Mouse (Mus musculus) fat pad, adult 2 months (tissue): ENCODE data around the gene Elovl6.
A peak's percentile ranks its signal among the peaks of the same experiment; 100 is the strongest.

ENCODE experiments used
- DNase-seq: peaks from one replicate; pipeline ENCODE4 v3.0.0-alpha.2; 2011; ENCODE audit warnings: low read depth, low spot score; ENCODE audit errors: extremely low read depth

The Elovl6 gene

GRCm38 (mm10) chr3:129540882-129541281, 8.7 kb downstream of the Elovl6 start:
- no peak for DNase-seq

- no peak for DNase-seq
Observed at GRCm38 (mm10) chr3:129541456-129541855, 9.3 kb downstream of the Elovl6 start.

DNA sequence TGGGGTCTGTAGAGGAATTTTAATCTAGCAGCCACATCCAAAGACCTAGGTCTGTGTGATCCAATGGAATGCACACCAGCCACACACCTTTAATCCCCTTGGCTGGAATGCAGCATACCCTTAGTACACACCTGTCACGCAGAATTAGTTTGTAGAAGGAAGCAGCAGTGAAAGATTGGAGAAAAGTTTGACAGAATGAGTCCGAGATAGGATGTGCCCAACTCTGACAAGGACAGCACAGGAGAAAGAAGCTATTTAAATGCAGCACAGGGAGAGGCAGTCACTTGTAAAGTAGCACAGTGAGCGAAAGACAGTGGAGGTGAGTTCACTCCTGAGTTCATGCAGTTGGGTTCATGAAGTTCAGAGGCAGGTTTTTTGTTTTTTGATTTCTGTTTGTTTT, 11.2 kb downstream of the Elovl6 start:
- no peak for DNase-seq

DNA sequence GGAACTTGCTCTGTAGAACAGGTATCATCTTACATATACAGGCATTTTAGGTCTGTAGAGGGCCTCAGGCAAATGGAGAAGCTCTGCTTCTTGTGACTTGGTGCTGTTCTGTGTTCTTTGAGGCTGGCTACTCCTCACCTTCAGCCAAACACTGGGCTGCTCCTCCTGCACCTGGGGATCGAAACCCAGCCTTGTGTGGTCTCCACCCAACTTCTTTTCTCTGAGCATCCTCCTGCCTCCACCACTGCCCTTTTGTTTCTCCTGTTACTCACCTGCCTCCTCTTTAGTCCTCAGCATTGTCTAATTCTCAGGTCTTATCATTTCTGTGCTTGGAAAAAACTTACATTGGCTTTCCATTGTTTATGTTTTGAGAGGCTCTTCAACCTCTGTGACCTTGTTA, 12.1 kb downstream of the Elovl6 start:
- DNase-seq: no peak

DNA sequence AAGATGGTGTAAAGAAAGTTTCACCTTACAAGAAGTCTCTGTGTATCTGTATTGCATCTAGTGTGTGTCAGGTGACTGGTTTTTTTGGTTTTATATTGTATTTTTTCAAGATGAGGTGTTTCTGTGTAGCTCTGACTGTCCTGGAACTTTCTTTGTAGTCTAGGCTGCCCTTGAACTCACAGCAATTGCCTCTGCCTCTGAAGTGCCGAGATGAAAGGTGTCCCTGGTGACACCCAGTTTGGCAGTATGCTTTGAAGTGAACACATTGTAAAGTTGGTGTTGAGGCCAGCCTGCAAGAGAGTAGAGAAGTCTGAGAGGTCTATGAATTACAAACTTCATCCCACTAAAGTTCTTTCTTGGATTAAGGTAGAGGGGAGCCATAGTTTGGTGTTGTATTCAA, 13.1 kb downstream of the Elovl6 start:
- DNase-seq: no peak

- DNase-seq: no peak
Observed at GRCm38 (mm10) chr3:129545801-129546200, 13.6 kb downstream of the Elovl6 start.

GRCm38 (mm10) chr3:129547837-129548435, 15.8 kb downstream of the Elovl6 start:
- no peak for DNase-seq

GRCm38 (mm10) chr3:129548760-129549159, 16.6 kb downstream of the Elovl6 start:
- no peak for DNase-seq

GRCm38 (mm10) chr3:129549546-129549945, 17.4 kb downstream of the Elovl6 start:
- no peak for DNase-seq

- DNase-seq: no peak
Observed at GRCm38 (mm10) chr3:129551581-129552290, 19.6 kb downstream of the Elovl6 start.

DNA sequence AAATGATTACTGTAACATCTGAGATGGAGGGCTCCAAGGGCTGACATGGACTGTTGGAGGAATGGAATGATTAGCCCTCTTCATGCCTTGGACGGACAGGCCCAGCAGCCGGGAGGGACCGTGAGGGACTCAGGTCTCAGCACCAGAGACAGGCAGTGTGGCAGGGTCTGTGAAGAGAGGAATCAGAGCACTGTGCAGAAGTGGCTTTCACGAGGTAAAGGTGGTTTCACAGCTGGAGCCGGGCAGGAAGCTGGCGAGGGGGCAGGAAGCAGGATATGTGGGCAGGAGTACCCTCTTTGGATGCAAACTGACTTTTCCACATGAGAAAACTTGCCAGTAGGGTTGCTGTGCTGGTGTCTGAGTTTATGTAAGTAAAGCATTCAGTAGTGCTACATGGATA, 20.2 kb downstream of the Elovl6 start:
- DNase-seq: no peak

DNA sequence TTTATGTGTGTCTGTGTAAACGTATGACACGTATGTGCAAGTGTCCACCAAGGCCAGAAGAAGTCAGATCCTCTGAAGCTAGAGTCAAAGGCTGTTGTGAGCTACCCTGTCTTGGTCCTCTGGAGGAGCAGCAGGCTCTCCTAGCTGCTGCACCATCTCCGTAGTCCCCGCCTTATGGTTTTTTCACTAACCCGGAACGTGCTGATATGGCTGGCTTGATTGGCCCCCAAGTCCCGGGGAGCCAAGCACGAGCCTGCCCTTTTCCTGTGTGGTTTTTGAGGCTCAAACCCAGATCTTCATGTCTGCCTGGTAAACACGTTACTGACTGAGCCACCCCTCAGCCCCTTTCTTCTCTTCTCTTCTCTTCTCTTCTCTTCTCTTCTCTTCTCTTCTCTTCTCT, 21.0 kb downstream of the Elovl6 start:
- DNase-seq: no peak

DNA sequence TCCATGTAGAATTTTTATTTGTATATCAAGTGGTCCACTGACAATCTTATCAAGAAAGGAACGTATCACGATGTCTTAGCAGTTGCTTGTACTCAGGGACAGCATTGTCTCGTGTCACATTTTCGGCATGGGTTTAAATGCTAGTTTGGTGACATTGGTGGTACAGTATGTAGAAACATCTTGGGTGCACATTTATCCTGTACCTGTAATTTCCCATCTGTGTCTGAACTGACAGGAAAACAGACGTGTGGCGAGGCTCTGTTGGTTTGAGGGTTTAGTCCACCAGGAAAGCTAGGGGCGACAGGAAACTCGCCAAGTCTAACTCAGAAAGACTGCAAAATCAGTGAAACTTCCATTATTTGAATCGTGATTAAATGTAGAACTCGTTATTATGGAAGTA, 21.5 kb downstream of the Elovl6 start:
- no peak for DNase-seq

DNA sequence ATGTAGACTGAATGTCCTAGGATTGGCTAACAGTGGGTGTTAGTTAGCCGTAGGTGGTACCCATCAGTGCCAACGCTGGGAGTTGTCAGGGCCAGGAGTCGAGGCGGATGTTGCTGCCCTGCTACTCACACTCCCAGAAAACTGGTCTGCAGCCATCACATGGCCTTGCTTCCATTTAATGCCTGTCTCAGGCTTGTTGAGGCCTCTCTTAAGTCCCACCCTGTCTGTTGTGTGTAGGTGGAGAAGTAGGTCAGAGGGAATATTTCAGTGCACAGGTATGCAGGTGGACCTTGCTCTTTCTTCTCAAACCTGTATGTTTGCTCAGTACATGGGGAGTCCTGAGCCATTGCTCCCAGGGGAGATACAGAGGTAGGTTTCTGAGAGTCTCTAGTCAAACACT, 22.3 kb downstream of the Elovl6 start:
- peak; percentile 55 for DNase-seq

GRCm38 (mm10) chr3:129557048-129557447, 24.9 kb downstream of the Elovl6 start:
- DNase-seq: no peak

DNA sequence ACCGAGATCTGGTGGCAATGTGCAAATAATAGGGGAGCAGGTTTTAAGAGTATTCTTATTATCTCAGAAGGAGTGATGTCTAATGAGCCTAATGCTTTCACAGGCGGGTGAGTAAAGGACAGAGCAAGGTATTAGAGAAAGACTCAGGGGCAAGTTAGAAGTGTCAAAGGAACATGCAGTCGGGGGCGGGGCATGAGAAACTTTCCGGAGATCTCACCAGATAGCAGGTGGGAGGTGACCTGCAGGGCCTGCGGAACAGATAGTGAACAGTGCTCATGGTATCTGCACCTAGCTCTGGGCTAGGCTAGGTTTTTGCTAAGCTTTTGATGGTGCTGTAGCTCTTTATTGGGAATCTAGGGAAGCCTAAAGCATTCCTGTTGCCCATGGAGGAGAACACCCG, 25.4 kb downstream of the Elovl6 start:
- DNase-seq: no peak

- DNase-seq: peak; percentile 25
Observed at GRCm38 (mm10) chr3:129558016-129558955, 26.1 kb downstream of the Elovl6 start.

DNA sequence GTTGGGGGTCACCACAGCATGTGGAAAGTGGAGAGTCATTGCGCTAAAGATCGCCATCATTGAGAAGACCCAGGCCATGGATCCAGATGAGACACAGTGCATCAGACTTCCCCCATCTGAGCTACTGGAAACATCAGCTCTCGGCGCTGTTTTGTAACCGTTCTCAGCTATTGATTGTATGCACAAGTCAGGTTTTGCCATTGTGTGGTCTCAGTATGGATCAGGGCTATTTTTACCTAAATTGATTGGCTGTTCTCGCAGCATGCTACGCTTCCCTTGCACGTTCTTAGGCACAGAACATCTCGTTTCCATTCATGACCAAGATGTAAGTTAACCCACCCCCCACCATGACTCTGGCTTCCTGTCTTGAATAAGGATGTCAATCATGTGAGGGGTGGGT, 27.9 kb downstream of the Elovl6 start:
- no peak for DNase-seq

DNA sequence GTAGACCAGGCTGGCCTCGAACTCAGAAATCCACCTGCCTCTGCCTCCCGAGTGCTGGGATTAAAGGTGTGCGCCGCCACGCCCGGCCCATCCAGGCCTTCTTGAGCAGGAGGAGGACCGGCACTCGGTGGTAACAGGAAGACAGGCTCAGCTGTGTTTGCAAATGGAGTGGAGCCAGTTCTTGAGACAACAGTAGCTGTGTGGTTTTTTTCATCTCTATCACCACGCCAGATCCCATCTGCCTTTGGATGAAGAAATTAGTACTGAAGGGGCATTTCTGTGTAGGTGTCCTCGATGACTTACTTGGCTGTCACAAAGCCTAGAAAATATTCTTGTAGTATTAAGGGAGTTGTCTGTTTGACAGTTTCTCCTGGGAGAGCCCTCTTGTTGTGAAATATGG, 28.9 kb downstream of the Elovl6 start:
- DNase-seq: no peak

DNA sequence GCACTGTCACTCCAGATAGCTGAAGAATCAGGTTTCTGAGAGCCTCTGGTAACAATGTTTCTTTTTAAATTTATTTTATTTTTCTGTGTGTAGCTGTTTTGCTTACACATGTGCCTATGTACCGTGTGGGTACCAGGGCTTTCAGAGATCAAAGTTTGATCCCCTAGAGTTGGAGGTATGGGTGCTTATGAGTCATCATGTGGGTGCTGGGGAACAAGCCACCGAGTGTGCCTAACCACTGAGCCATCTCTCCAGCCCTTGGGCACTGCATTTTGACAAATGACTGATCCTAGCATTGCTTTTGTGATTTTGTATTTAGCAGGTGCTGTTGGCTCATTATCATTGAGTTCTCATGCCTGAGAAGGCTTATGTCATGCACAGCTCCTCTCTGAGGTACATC, 29.7 kb downstream of the Elovl6 start:
- no peak for DNase-seq

DNA sequence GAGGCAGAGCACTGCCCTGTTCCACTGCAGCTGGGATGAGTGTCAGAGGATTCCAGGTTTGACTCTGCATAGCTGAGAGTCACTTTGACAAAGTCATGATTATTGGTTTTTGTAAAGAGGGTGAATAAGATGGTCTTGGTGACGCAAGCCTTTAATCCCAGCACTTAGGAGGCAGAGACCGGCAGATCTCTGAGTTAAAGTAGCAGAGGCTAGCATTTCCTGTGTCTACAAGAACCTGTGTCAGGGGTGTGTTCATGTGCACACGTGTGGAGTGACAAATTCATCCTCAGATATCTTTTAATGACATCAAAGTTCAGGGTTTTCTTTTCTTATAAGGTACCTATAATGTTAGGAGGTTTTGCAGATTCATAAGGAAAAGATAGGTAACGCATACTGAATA, 30.3 kb downstream of the Elovl6 start:
- DNase-seq: no peak

GRCm38 (mm10) chr3:129563807-129564206, 31.7 kb downstream of the Elovl6 start:
- DNase-seq: no peak
